Mouse (Mus musculus): Measurements from ENCODE around the gene Fbxl16.

DNA sequence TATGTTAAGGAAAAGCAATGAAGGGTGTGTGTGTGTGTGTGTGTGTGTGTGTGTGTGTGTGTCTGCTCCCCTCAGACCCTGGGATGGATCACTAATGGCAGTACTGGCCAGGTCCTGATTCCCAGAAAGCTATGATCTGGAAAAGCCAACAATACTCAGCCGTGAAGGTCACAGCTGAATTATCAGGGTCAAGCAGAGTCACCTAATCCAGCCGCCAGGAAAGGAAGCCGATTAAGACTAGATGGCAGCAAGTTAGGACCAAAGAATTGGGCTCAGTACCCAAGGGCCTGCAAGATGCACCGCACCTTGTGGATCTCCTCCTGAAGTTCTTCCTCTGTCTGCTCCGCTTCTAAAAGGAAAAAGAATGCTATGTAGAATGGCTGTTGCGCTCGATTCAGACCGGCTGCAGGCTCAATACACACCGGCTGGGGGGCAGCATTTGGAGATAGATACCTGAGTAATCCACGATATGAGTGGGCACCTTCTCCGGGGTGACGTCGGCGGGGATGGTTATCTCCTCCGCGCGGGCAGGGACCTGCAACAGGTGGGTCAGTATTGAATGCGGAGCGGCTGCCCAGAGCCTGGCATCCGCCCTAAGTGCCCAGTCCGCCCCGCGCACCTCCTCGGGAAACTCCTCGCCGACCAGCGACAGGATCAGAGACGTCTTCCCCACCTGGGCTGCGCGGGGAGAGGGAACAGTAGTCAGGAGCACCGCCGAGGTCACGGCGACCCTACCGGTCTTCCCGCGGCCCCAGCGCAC lies 34.9 kb downstream of the Fbxl16 start:
- no peak for TF ChIP-seq CTCF (IDR thresholded peaks at IDR 0.05; ENCODE audit: borderline replicate concordance, insufficient read depth, low read depth, low read length)
- TF ChIP-seq POLR2A (IDR thresholded peaks at IDR 0.05; ENCODE audit: borderline replicate concordance, insufficient read depth, low read length): no peak
